Mouse (Mus musculus) kidney, embryonic 16.5 days (tissue): ENCODE measurements at regions not wholly inside any gene's neighbourhood (a gene's known extent, or its start where the extent isn't known, plus 50 kb on each side); places are given as distances from the start of the nearest gene placed in this dataset.
A peak's percentile ranks its signal among the peaks of the same experiment; 100 is the strongest.

Experiments
- ATAC-seq: fragments of 200-750 bp; cut with Nextera tagmentation; 2 replicates; pipeline ENCODE4 v1.8.0; 2017; ENCODE audit warnings: moderate TSS enrichment; ENCODE audit not compliant: low FRiP score, low TSS enrichment
- H3K27ac ChIP-seq: fragments of 300-500 bp; sonication (generic); 2 replicates; pipeline ENCODE4 v1.5.1; 2014; ENCODE audit warnings: low read length
- H3K27me3 ChIP-seq: fragments of 300-500 bp; sonication (generic); 2 replicates; pipeline ENCODE4 v1.6.1; 2014; ENCODE audit warnings: low read length, control low read depth, mixed read lengths; ENCODE audit not compliant: insufficient read depth
- H3K36me3 ChIP-seq: fragments of 300-500 bp; sonication (generic); 2 replicates; pipeline ENCODE4 v1.6.1; 2014; ENCODE audit warnings: low read length, control low read depth, mixed read lengths; ENCODE audit not compliant: insufficient read depth
- H3K4me1 ChIP-seq: fragments of 300-500 bp; sonication (generic); 2 replicates; pipeline ENCODE4 v1.6.1; 2014; ENCODE audit warnings: low read length, control low read depth, mixed read lengths; ENCODE audit not compliant: insufficient read depth
- H3K4me2 ChIP-seq: fragments of 300-500 bp; sonication (generic); replicated peaks from 2 replicates; pipeline ENCODE4 v1.6.1; 2014; ENCODE audit warnings: low read depth, low read length
- H3K4me3 ChIP-seq: fragments of 300-500 bp; sonication (generic); 2 replicates; pipeline ENCODE4 v1.5.1; 2014; ENCODE audit warnings: mild to moderate bottlenecking, low read length
- H3K9ac ChIP-seq: fragments of 300-500 bp; sonication (generic); replicated peaks from 2 replicates; pipeline ENCODE4 v1.6.1; 2014; ENCODE audit warnings: low read length
- H3K9me3 ChIP-seq: fragments of 300-500 bp; sonication (generic); 2 replicates; pipeline ENCODE4 v1.6.1; 2016; ENCODE audit warnings: low read length, control low read depth
- whole genome bisulfite sequencing: fragments of 180-500 bp; shearing (Covaris S2); extraction: QIAGEN DNeasy Blood & Tissue Kit; methylation state at CpG from one replicate; pipeline ENCODE4 v1.1.7; 2014; 5-methylcytosine and 5-hydroxymethylcytosine counted together

GRCm38 (mm10) chr5:118316310-118317017 lies 71.4 kb downstream of the 2410131K14Rik start:
- H3K4me1 ChIP-seq, result peaks cover 5% of the 10 kb centered on the region; the same call in 1 of the 2 replicates
- no peak overlapping the region for H3K9ac ChIP-seq
- no peak overlapping the region for H3K27ac ChIP-seq
- H3K9me3 ChIP-seq, result no peaks in the 10 kb centered on the region
- peaks cover 11% of the 10 kb centered on the region for H3K27me3 ChIP-seq
- H3K36me3 ChIP-seq, result no peaks in the 10 kb centered on the region
- no peak overlapping the region for H3K4me2 ChIP-seq
- no peak for ATAC-seq
- H3K4me3 ChIP-seq, result no peak overlapping the region
- 25% methylated on average over 10 of the region's 10 CpGs for WGBS

GRCm38 (mm10) chr5:118318073-118318472 lies 73.0 kb downstream of the 2410131K14Rik start:
- Histone ChIP-seq H3K4me3 (no peak overlapping the region), H3K36me3 (no peaks in the 10 kb centered on the region), H3K9ac (no peak overlapping the region), H3K4me1 (peaks cover 10% of the 10 kb centered on the region; the same call in 1 of the 2 replicates), H3K27me3 (peaks cover 11% of the 10 kb centered on the region), H3K27ac (no peak overlapping the region), H3K4me2 (no peak overlapping the region), H3K9me3 (no peaks in the 10 kb centered on the region)
- 65% methylated on average over 5 of the region's 5 CpGs for WGBS
- no peak for ATAC-seq

GRCm38 (mm10) chr5:118318883-118319282 lies 73.9 kb downstream of the 2410131K14Rik start:
- ATAC-seq, result no peak
- H3K9ac ChIP-seq, result no peak overlapping the region
- no peaks in the 10 kb centered on the region for H3K9me3 ChIP-seq
- H3K4me2 ChIP-seq, result no peak overlapping the region
- H3K4me3 ChIP-seq, result no peak overlapping the region
- no peaks in the 10 kb centered on the region for H3K36me3 ChIP-seq
- peaks cover 14% of the 10 kb centered on the region for H3K27me3 ChIP-seq
- 11% methylated on average over 15 of the region's 15 CpGs for whole genome bisulfite sequencing
- peaks cover 10% of the 10 kb centered on the region; the same call in 1 of the 2 replicates for H3K4me1 ChIP-seq
- no peak overlapping the region for H3K27ac ChIP-seq

- Histone ChIP-seq H3K4me1 (peaks cover 13% of the 10 kb centered on the region), H3K27ac (no peak overlapping the region), H3K4me3 (no peak overlapping the region), H3K9me3 (no peaks in the 10 kb centered on the region), H3K4me2 (no peak overlapping the region), H3K36me3 (no peaks in the 10 kb centered on the region), H3K27me3 (peaks cover 14% of the 10 kb centered on the region), H3K9ac (no peak overlapping the region; the same call in 1 of the 2 replicates)
- 9% methylated on average over 18 of the region's 18 CpGs for WGBS
- ATAC-seq, result peak; percentile 62; the same call in 1 of the 2 replicates
Measured at GRCm38 (mm10) chr5:118321719-118322455, 76.9 kb downstream of the 2410131K14Rik start.

- Histone ChIP-seq H3K27me3 (peaks cover 17% of the 10 kb centered on the region), H3K4me1 (peaks cover 22% of the 10 kb centered on the region), H3K9ac (no peak overlapping the region), H3K36me3 (no peaks in the 10 kb centered on the region), H3K4me3 (no peak overlapping the region), H3K4me2 (no peak overlapping the region), H3K27ac (no peak overlapping the region), H3K9me3 (no peaks in the 10 kb centered on the region)
- no peak for ATAC-seq
- WGBS, result 89% methylated on average over 2 of the region's 2 CpGs
Measured at GRCm38 (mm10) chr5:118323151-118323550, 78.1 kb downstream of the 2410131K14Rik start.

GRCm38 (mm10) chr5:118326837-118327541 lies 82.0 kb downstream of the 2410131K14Rik start:
- H3K9ac ChIP-seq, result 0 out of 2 replicates have a peak overlapping the region, but pooled peaks have one; percentile 45
- H3K9me3 ChIP-seq, result no peaks in the 10 kb centered on the region
- peak overlapping the region; percentile 32 for H3K4me3 ChIP-seq
- 0% methylated on average over 18 of the region's 18 CpGs for WGBS
- H3K4me1 ChIP-seq, result peaks cover 23% of the 10 kb centered on the region
- no peak overlapping the region for H3K27ac ChIP-seq
- no peaks in the 10 kb centered on the region for H3K36me3 ChIP-seq
- ATAC-seq, result no peak
- peaks cover 25% of the 10 kb centered on the region; the same call in 1 of the 2 replicates for H3K27me3 ChIP-seq
- H3K4me2 ChIP-seq, result peak overlapping the region; percentile 54

GRCm38 (mm10) chr5:118327961-118328712 lies 83.1 kb downstream of the 2410131K14Rik start:
- H3K4me2 ChIP-seq, result peak overlapping the region; percentile 43
- peaks cover 25% of the 10 kb centered on the region; the same call in 1 of the 2 replicates for H3K27me3 ChIP-seq
- peaks cover 28% of the 10 kb centered on the region for H3K4me1 ChIP-seq
- peak overlapping the region; percentile 46; the same call in 1 of the 2 replicates for H3K9ac ChIP-seq
- H3K36me3 ChIP-seq, result no peaks in the 10 kb centered on the region
- H3K9me3 ChIP-seq, result no peaks in the 10 kb centered on the region
- 4% methylated on average over 28 of the region's 28 CpGs for WGBS
- no peak overlapping the region for H3K27ac ChIP-seq
- H3K4me3 ChIP-seq, result peak overlapping the region; percentile 30
- no peak; the same call in 1 of the 2 replicates for ATAC-seq

- no peak overlapping the region for H3K27ac ChIP-seq
- WGBS, result 66% methylated on average over 5 of the region's 5 CpGs
Measured at GRCm38 (mm10) chr5:118329143-118329542, 84.1 kb downstream of the 2410131K14Rik start.

GRCm38 (mm10) chr5:118331286-118331607 lies 86.2 kb downstream of the 2410131K14Rik start:
- H3K4me3 ChIP-seq, result peak overlapping the region; percentile 43
- peaks cover 22% of the 10 kb centered on the region; the same call in 1 of the 2 replicates for H3K27me3 ChIP-seq
- ATAC-seq, result no peak; the same call in 1 of the 2 replicates

More at GRCm38 (mm10) chr5:118329143-118329542, 84.1 kb downstream of the 2410131K14Rik start:
- Histone ChIP-seq H3K27me3 (peaks cover 22% of the 10 kb centered on the region; the same call in 1 of the 2 replicates), H3K4me2 (no peak overlapping the region), H3K4me1 (peaks cover 28% of the 10 kb centered on the region), H3K36me3 (no peaks in the 10 kb centered on the region), H3K9ac (no peak overlapping the region), H3K4me3 (no peak overlapping the region), H3K9me3 (no peaks in the 10 kb centered on the region)
- ATAC-seq, result no peak

More at GRCm38 (mm10) chr5:118331286-118331607, 86.2 kb downstream of the 2410131K14Rik start:
- H3K4me2 ChIP-seq, result peak overlapping the region; percentile 83
- WGBS, result 11% methylated on average over 14 of the region's 14 CpGs
- H3K36me3 ChIP-seq, result no peaks in the 10 kb centered on the region
- H3K4me1 ChIP-seq, result peaks cover 28% of the 10 kb centered on the region
- H3K9me3 ChIP-seq, result no peaks in the 10 kb centered on the region
- H3K9ac ChIP-seq, result peak overlapping the region; percentile 46
- H3K27ac ChIP-seq, result no peak overlapping the region
